Mouse (Mus musculus): ENCODE measurements around the gene Mycs. TPM values are rescaled to one million over a fixed set of nuclear protein-coding genes. Genes with fewer than 3 reads are reported as not detected.

Gene Mycs
- polyA plus RNA-seq (2014; fragmentation: Illumina TruSeq; extraction: RNeasy Lipid Tissue Mini Kit (QIAGEN cat#74804); ENCODE audit: low read depth, low replicate concordance), result not detected

GRCm38 (mm10) chrX:5469165-5469564 lies at the start of gene Mycs:
Gene Mycs, minus strand, starts transcription at chrX:5469265.

Other genes starting within 250 kb of the Mycs start
- not detected for gene Btbd35f7, start 199.8 kb upstream of the Mycs start, polyA plus RNA-seq (2014; fragmentation: Illumina TruSeq; extraction: RNeasy Lipid Tissue Mini Kit (QIAGEN cat#74804); ENCODE audit: low read depth, low replicate concordance)

Measured in adipose tissue, adult 10 weeks (tissue).